Mouse (Mus musculus) megakaryocyte, embryonic 14.5 days (primary cell): ENCODE data around the gene Shank3. TPM values are rescaled to one million over a fixed set of nuclear protein-coding genes. Genes with fewer than 3 reads are reported as not detected.

Experiments
- H3K27me3 ChIP-seq: replicated peaks from 2 replicates; pipeline ENCODE3; 2012; ENCODE audit warnings: inconsistent platforms
- H3K36me3 ChIP-seq: replicated peaks from 2 replicates; pipeline ENCODE3; 2012; ENCODE audit warnings: low read length, inconsistent platforms, mixed read lengths
- H3K4me1 ChIP-seq: 2 replicates; pipeline ENCODE4 v1.6.1; 2012; ENCODE audit warnings: inconsistent platforms
- H3K4me3 ChIP-seq: replicated peaks from 2 replicates; pipeline ENCODE3; 2012; ENCODE audit warnings: moderate library complexity, mild to moderate bottlenecking, inconsistent platforms
- H3K9me3 ChIP-seq: 2 replicates; pipeline ENCODE4 v1.6.1; 2012; ENCODE audit warnings: inconsistent platforms
- FLI1 ChIP-seq: IDR thresholded peaks from 2 replicates; pipeline ENCODE4 v1.6.1; 2012; ENCODE audit warnings: low read length, inconsistent platforms, mixed read lengths
- GATA1 ChIP-seq: IDR thresholded peaks from 3 replicates; pipeline ENCODE4 v1.6.1; 2012; ENCODE audit warnings: mixed read lengths, low read length, inconsistent platforms, borderline replicate concordance
- polyA plus RNA-seq: library from polyadenylated mRNA; stranded (reverse); fragments of >175 nt; gene quantifications from 2 replicates; pipeline ENCODE4 v1.2.3, GENCODE M21; 2012; ENCODE audit warnings: low replicate concordance; ENCODE audit not compliant: insufficient read depth

Gene Shank3
- polyA plus RNA-seq, 1 experiment: 37.4 TPM

DNA sequence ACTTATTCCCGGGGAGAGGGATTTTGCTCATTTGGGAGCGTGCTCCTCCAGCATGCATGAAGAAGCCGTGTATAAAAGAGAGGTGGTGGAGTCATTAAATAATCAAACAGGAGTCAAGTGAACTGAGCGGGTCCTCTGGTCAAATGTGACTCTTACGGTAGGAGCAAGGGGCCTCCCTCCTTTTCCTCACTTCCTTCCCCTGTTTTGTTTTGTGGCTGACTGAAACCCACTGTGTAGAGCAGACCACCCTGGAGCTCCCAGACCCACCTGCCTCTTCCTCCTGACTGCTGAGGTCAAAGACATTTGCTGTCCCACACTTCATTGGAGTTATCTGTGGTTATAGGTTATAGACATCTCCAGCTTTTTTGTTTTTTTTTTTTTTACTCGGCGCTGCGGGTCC is 108.1 kb downstream of the Shank3 start:
- peaks cover 12% of the 10 kb centered on the region for H3K4me1 ChIP-seq
- H3K9me3 ChIP-seq: peaks cover 4% of the 10 kb centered on the region; the same call in 1 of the 2 replicates
- TF ChIP-seq FLI1 (no peak), GATA1 (no peak)
- peak overlapping the region; percentile 83 for H3K4me3 ChIP-seq
- H3K36me3 ChIP-seq: no peaks in the 10 kb centered on the region
- H3K27me3 ChIP-seq: no peaks in the 10 kb centered on the region

DNA sequence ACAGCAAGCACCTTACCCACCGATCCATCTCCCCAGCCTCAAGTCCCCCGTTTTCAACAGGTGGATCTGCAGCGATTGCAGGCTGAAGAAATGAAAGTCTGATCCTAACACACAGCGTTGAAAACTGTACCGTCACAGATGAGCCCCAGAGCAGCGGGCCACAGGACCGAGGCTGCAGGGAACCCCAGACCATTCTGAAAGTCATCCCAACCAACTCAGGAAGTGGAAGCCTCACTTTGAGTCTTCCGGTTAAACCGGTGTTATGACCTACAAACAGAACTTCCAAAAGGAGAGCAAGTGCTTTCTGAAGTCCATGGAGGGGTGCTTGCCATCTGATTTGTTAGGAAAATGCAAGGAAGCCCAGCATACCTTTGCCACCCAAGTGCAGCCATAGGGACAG is 108.5 kb downstream of the Shank3 start:
- TF ChIP-seq GATA1 (no peak), FLI1 (no peak)
- Histone ChIP-seq H3K27me3 (no peaks in the 10 kb centered on the region), H3K4me3 (peak overlapping the region; percentile 83), H3K4me1 (peaks cover 12% of the 10 kb centered on the region), H3K9me3 (peaks cover 4% of the 10 kb centered on the region; the same call in 1 of the 2 replicates), H3K36me3 (no peaks in the 10 kb centered on the region)

Other genes starting within 250 kb of the Shank3 start
- 171 and 172 TPM in 2 replicates for gene Sbf1, start 184.3 kb upstream of the Shank3 start, polyA plus RNA-seq
- gene Adm2, start 176.9 kb upstream of the Shank3 start, polyA plus RNA-seq: 4.0 TPM in 1 of 2 replicates, not detected in the other
- gene Miox, start 165.2 kb upstream of the Shank3 start, polyA plus RNA-seq: not detected in 2 replicates
- gene Lmf2, start 144.0 kb upstream of the Shank3 start, polyA plus RNA-seq: 65.0 and 111 TPM in 2 replicates
- gene Ncaph2, start 143.9 kb upstream of the Shank3 start, polyA plus RNA-seq: 21.9 and 44.6 TPM in 2 replicates
- gene Sco2, start 125.8 kb upstream of the Shank3 start, polyA plus RNA-seq: 47.2 and 56.7 TPM in 2 replicates
- 0.41 and 6.8 TPM in 2 replicates for gene Tymp, start 122.6 kb upstream of the Shank3 start, polyA plus RNA-seq
- gene Odf3b, start 120.3 kb upstream of the Shank3 start, polyA plus RNA-seq: 16.5 and 19.6 TPM in 2 replicates
- gene Klhdc7b, start 114.7 kb upstream of the Shank3 start, polyA plus RNA-seq: 0.07 TPM in 1 of 2 replicates, not detected in the other
- not detected in 2 replicates for gene Syce3, start 89.1 kb upstream of the Shank3 start, polyA plus RNA-seq
- gene Cpt1b, start 73.8 kb upstream of the Shank3 start, polyA plus RNA-seq: 0.31 TPM in 1 of 2 replicates, not detected in the other
- gene C730034F03Rik, start 70.0 kb upstream of the Shank3 start, polyA plus RNA-seq: not detected in 2 replicates
- gene Gm44502, start 69.9 kb upstream of the Shank3 start, polyA plus RNA-seq: 0.13 and 0.50 TPM in 2 replicates
- gene Chkb, start 69.7 kb upstream of the Shank3 start, polyA plus RNA-seq: 27.6 and 63.0 TPM in 2 replicates
- gene Mapk8ip2, start 45.7 kb upstream of the Shank3 start, polyA plus RNA-seq: not detected in 2 replicates
- 82.1 and 91.3 TPM in 2 replicates for gene Arsa, start 22.2 kb upstream of the Shank3 start, polyA plus RNA-seq
- 0.49 and 3.0 TPM in 2 replicates for gene Acr, start 68.7 kb downstream of the Shank3 start, polyA plus RNA-seq
- gene Rabl2, start 92.3 kb downstream of the Shank3 start, polyA plus RNA-seq: 15.1 TPM in 1 of 2 replicates, not detected in the other